Mouse (Mus musculus): ENCODE measurements around the gene AU040320. TPM values are rescaled to one million over a fixed set of nuclear protein-coding genes. Genes with fewer than 3 reads are reported as not detected.
A peak's percentile ranks its signal among the peaks of the same experiment; 100 is the strongest.

Gene AU040320
- polyA plus RNA-seq, 1 experiment from 2014 or later = 30.1 TPM

DNA sequence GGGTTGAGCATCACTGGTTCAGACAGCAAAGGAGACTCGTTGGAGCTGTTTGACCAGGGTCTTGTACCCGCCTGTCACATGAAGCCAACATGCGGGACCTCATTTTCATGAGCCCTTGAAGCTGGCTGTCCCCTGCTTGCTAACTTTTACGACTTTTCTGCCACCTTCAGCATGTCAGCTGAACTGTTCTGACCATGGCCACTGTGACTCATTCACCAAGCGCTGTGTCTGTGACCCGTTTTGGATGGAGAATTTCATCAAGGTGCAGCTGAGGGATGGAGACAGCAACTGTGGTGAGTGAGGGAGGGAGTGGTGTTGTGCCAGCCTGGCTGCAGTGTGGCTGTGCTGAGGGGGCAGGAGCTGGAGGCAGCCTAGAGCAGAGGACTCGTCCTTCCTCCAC, 93.6 kb downstream of the AU040320 start:
- Histone ChIP-seq H3K36me3 (ENCODE audit: control insufficient read depth, insufficient read depth, low read length) (peaks cover 14% of the 10 kb centered on the region; the same call in 1 of the 2 replicates), H3K4me1 (ENCODE audit: control insufficient read depth, insufficient read depth, low read length) (no peaks in the 10 kb centered on the region; the same call in 1 of the 2 replicates), H3K27me3 (ENCODE audit: control insufficient read depth, insufficient read depth, low read length) (no peaks in the 10 kb centered on the region), H3K9ac (replicated peaks; ENCODE audit: low read depth, low read length) (no peak overlapping the region), H3K9me3 (ENCODE audit: control insufficient read depth, low read depth, low read length) (no peaks in the 10 kb centered on the region), H3K27ac (ENCODE audit: low read length) (no peak overlapping the region), H3K4me3 (ENCODE audit: low read depth, low read length) (no peak overlapping the region), H3K4me2 (replicated peaks; ENCODE audit: low read depth, low read length) (no peak overlapping the region)
- 64% methylated on average over 7 of the region's 7 CpGs for whole genome bisulfite sequencing
- no peak for ATAC-seq (ENCODE audit: insufficient number of reproducible peaks, insufficient read depth, low FRiP score, low read depth)

DNA sequence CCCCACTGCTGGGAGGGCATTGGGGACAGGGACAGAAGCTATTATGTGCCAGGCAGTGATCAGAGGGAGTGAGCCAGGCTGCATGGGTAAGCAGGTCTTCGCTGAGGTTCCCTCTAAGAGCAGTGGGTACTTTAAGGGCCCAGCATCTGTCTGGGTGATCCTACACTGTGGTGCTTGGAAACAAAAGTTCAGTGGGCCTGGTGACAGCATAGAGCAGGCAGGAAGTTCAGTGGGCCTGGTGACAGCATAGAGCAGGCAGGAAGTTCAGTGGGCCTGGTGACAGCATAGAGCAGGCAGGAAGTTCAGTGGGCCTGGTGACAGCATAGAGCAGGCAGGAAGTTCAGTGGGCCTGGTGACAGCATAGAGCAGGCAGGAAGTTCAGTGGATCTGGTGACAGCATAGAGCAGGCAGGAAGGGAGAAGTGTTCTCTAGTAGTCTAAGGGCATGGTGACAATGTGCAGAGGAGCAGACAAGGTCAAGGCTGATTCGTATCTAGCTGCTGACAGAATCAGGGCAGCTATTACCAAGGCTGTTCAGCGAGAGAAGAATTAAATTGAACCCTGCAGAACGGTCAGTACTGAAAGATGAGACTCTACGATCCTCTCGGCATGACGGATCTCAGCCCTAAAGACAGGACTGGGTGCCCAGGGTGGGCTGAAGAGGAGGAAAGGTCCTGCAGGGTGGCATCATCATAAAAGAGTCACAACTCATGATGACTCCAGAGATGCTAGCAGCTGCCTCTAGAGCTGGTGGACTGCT, 96.9 kb downstream of the AU040320 start:
- peaks cover 32% of the 10 kb centered on the region for H3K36me3 ChIP-seq (ENCODE audit: control insufficient read depth, insufficient read depth, low read length)

DNA sequence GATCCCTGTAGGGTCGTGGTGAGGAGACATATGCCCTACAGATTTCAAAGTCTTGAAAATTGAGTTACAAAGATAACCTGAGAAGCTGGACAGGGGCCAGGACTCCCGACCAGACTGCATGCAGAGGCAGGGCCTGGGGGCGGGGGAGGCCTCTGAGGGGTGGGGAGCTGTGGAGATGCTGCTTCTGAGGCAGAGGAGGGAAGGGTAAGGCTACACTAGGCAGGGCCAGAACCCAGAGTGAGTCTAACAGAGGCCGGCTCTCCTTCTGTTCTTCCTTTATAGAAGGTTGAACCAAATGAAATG, 97.4 kb downstream of the AU040320 start:
- Histone ChIP-seq H3K36me3 (ENCODE audit: control insufficient read depth, insufficient read depth, low read length) (peaks cover 32% of the 10 kb centered on the region), H3K9ac (replicated peaks; ENCODE audit: low read depth, low read length) (no peak overlapping the region)

More for the DNA sequence above, 96.9 kb downstream of the AU040320 start:
- Histone ChIP-seq H3K9ac (replicated peaks; ENCODE audit: low read depth, low read length) (no peak overlapping the region), H3K27me3 (ENCODE audit: control insufficient read depth, insufficient read depth, low read length) (no peaks in the 10 kb centered on the region), H3K9me3 (ENCODE audit: control insufficient read depth, low read depth, low read length) (no peaks in the 10 kb centered on the region), H3K4me1 (ENCODE audit: control insufficient read depth, insufficient read depth, low read length) (no peaks in the 10 kb centered on the region; the same call in 1 of the 2 replicates), H3K27ac (ENCODE audit: low read length) (0 out of 2 replicates have a peak overlapping the region, but pooled peaks have one; percentile 27), H3K4me2 (replicated peaks; ENCODE audit: low read depth, low read length) (no peak overlapping the region), H3K4me3 (ENCODE audit: low read depth, low read length) (no peak overlapping the region)
- 76% methylated on average over 7 of the region's 7 CpGs for WGBS
- ATAC-seq (ENCODE audit: insufficient number of reproducible peaks, insufficient read depth, low FRiP score, low read depth) = no peak

DNA sequence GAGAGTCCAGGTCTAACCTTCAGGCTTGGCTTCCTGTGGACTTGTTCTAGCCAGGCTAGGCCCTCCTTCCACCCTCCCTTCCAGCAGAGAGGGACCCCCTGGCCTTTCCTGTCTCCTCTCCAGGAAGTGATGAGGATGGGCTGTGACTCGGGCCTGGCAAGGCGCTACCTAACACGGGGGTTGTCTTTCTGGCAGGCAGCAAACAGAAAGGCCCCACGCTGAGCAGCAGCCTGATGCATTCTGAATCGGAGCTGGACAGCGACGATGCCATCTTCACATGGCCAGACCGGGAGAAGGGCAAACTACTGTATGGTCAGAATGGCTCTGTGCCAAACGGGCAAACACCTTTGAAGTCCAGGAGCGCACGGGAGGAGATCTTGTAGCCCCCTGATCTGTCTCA, 99.6 kb downstream of the AU040320 start:
- Histone ChIP-seq H3K4me2 (replicated peaks; ENCODE audit: low read depth, low read length) (no peak overlapping the region), H3K27me3 (ENCODE audit: control insufficient read depth, insufficient read depth, low read length) (no peaks in the 10 kb centered on the region), H3K9ac (replicated peaks; ENCODE audit: low read depth, low read length) (no peak overlapping the region), H3K9me3 (ENCODE audit: control insufficient read depth, low read depth, low read length) (no peaks in the 10 kb centered on the region), H3K4me1 (ENCODE audit: control insufficient read depth, insufficient read depth, low read length) (no peaks in the 10 kb centered on the region; the same call in 1 of the 2 replicates), H3K36me3 (ENCODE audit: control insufficient read depth, insufficient read depth, low read length) (peaks cover 23% of the 10 kb centered on the region), H3K4me3 (ENCODE audit: low read depth, low read length) (no peak overlapping the region), H3K27ac (ENCODE audit: low read length) (no peak overlapping the region)
- WGBS = 67% methylated on average over 11 of the region's 11 CpGs
- no peak for ATAC-seq (ENCODE audit: insufficient number of reproducible peaks, insufficient read depth, low FRiP score, low read depth)

More for the DNA sequence above, 97.4 kb downstream of the AU040320 start:
- Histone ChIP-seq H3K4me1 (ENCODE audit: control insufficient read depth, insufficient read depth, low read length) (no peaks in the 10 kb centered on the region; the same call in 1 of the 2 replicates), H3K4me3 (ENCODE audit: low read depth, low read length) (no peak overlapping the region), H3K27ac (ENCODE audit: low read length) (no peak overlapping the region), H3K4me2 (replicated peaks; ENCODE audit: low read depth, low read length) (no peak overlapping the region), H3K9me3 (ENCODE audit: control insufficient read depth, low read depth, low read length) (no peaks in the 10 kb centered on the region), H3K27me3 (ENCODE audit: control insufficient read depth, insufficient read depth, low read length) (no peaks in the 10 kb centered on the region)
- WGBS = 56% methylated on average over 4 of the region's 4 CpGs
- ATAC-seq (ENCODE audit: insufficient number of reproducible peaks, insufficient read depth, low FRiP score, low read depth) = no peak

DNA sequence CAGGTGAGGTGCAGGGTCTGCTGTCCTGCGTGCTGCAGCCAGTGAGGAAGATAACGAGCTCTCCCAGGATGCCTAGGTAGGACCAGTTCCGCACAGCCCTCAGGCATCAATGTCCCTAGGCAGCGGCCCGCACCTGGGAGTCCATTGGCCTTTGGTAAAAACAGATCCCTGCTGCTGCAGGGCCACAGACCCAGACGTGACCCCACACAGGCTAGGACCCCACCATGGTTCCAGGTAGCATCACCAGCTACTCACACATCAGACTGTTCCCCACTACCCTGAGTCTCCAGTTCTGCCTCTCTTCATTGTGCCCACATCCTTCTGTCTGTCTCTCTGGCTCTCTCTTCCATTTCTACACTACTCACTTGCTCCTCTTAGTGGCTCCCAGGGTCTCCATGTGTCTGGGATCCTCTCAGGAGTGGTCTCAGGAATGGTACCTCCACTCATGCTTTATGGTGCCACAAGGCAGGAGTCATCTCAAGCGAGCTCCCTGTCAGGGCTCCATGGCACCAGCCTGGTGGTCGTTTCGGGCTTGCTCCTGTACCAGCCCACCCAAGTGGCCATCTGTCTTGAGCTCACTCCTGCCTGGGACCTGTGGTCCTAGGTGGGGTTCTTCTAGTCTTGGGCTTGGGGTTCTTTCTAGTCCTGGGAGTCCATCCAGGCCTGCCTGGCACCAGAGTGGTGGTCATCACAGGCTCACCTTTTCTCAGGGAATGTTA, 107.1 kb downstream of the AU040320 start:
- Histone ChIP-seq H3K4me2 (replicated peaks; ENCODE audit: low read depth, low read length) (no peak overlapping the region), H3K4me3 (ENCODE audit: low read depth, low read length) (no peak overlapping the region), H3K36me3 (ENCODE audit: control insufficient read depth, insufficient read depth, low read length) (peaks cover 29% of the 10 kb centered on the region), H3K9me3 (ENCODE audit: control insufficient read depth, low read depth, low read length) (no peaks in the 10 kb centered on the region), H3K27ac (ENCODE audit: low read length) (no peak overlapping the region), H3K4me1 (ENCODE audit: control insufficient read depth, insufficient read depth, low read length) (no peaks in the 10 kb centered on the region), H3K9ac (replicated peaks; ENCODE audit: low read depth, low read length) (no peak overlapping the region), H3K27me3 (ENCODE audit: control insufficient read depth, insufficient read depth, low read length) (no peaks in the 10 kb centered on the region)
- 89% methylated on average over 9 of the region's 9 CpGs for WGBS
- 0 out of 2 replicates have a peak, but pooled peaks have one; percentile 10 for ATAC-seq (ENCODE audit: insufficient number of reproducible peaks, insufficient read depth, low FRiP score, low read depth)

DNA sequence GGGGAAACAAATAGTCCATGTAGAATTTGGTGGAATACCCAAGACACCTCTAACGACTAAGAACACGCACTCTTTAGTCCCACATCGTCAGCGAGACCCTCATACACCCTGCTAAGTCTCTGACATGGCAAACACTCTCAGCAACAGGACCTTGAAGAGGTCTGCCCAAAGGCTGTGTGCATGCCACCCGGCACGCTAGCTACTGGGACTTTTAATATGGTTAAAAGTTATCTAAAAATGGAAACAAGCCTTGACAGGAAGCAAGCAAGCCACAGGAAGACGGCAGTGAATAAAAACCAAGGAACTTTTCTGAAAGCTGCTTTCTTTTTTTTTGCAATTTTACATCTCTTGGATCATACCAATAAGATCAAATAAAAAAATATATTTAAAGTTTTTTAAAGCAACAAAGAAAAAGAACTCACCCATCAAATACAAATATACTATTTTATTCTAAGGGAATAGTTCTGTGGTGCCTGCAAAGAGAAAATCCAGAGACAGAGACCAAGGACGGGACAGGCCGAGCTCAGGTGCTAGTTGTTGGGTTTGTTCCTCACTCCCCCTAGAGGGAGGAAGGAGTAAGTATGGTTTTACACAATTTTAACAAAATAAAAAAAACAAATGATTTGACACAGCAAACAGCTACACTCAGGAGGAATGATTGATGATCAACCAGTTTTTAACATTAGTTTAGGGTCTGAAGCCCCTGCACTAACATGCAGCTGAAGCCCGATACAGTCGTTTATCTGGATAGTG, 108.3 kb downstream of the AU040320 start:
- Histone ChIP-seq H3K9ac (replicated peaks; ENCODE audit: low read depth, low read length) (no peak overlapping the region), H3K4me3 (ENCODE audit: low read depth, low read length) (no peak overlapping the region), H3K27ac (ENCODE audit: low read length) (no peak overlapping the region), H3K36me3 (ENCODE audit: control insufficient read depth, insufficient read depth, low read length) (peaks cover 41% of the 10 kb centered on the region), H3K9me3 (ENCODE audit: control insufficient read depth, low read depth, low read length) (no peaks in the 10 kb centered on the region), H3K27me3 (ENCODE audit: control insufficient read depth, insufficient read depth, low read length) (no peaks in the 10 kb centered on the region), H3K4me2 (replicated peaks; ENCODE audit: low read depth, low read length) (no peak overlapping the region), H3K4me1 (ENCODE audit: control insufficient read depth, insufficient read depth, low read length) (no peaks in the 10 kb centered on the region)
- ATAC-seq (ENCODE audit: insufficient number of reproducible peaks, insufficient read depth, low FRiP score, low read depth) = no peak
- WGBS = 80% methylated on average over 11 of the region's 11 CpGs

DNA sequence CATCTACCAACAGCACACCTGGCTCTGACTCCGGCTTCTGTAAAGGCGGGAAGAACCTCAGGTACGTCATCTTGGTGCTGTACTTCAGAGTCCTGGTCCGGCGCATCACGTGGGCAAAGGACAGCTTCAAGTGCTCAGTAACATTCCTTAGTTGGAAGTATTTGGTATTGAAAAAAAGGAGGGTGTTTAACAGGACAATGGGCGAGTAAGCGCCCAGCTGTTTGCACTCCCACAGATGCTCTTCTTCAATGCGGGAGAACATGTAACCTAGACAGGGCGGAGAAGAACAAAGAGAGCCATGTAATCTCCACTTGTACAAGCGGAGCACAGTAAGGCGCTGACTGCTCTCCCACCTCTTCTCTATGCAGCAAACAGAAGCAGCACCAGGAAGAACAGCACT, 115.4 kb downstream of the AU040320 start:
- ATAC-seq (ENCODE audit: insufficient number of reproducible peaks, insufficient read depth, low FRiP score, low read depth) = no peak
- H3K36me3 ChIP-seq (ENCODE audit: control insufficient read depth, insufficient read depth, low read length) = peaks cover 53% of the 10 kb centered on the region

DNA sequence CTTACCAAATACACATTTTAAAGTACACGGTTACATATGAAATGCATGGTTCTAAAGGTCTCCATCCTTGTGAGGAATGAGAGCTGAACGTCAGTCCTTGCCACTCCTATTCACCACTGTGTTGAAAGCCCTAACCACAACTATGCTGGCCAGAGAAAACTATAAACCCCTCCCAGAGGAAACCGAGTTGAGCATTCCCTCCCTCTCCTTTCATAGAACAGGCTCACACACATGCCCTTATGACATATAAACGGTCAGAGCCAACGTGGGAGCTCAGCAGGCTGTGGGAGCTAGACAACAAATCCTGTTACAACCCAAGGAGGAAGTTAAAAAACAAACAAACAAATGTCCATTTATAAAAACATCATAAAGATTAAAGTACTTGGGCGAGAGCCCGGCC, 119.4 kb downstream of the AU040320 start:
- peaks cover 44% of the 10 kb centered on the region; the same call in 1 of the 2 replicates for H3K36me3 ChIP-seq (ENCODE audit: control insufficient read depth, insufficient read depth, low read length)
- ATAC-seq (ENCODE audit: insufficient number of reproducible peaks, insufficient read depth, low FRiP score, low read depth) = no peak
- WGBS = 68% methylated on average over 7 of the region's 7 CpGs
- H3K9me3 ChIP-seq (ENCODE audit: control insufficient read depth, low read depth, low read length) = no peaks in the 10 kb centered on the region
- H3K4me3 ChIP-seq (ENCODE audit: low read depth, low read length) = no peak overlapping the region
- no peak overlapping the region for H3K9ac ChIP-seq (replicated peaks; ENCODE audit: low read depth, low read length)
- H3K27me3 ChIP-seq (ENCODE audit: control insufficient read depth, insufficient read depth, low read length) = no peaks in the 10 kb centered on the region
- H3K4me2 ChIP-seq (replicated peaks; ENCODE audit: low read depth, low read length) = no peak overlapping the region
- no peak overlapping the region for H3K27ac ChIP-seq (ENCODE audit: low read length)
- no peaks in the 10 kb centered on the region for H3K4me1 ChIP-seq (ENCODE audit: control insufficient read depth, insufficient read depth, low read length)

More for the DNA sequence above, 115.4 kb downstream of the AU040320 start:
- H3K27ac ChIP-seq (ENCODE audit: low read length) = no peak overlapping the region
- H3K4me3 ChIP-seq (ENCODE audit: low read depth, low read length) = no peak overlapping the region
- H3K27me3 ChIP-seq (ENCODE audit: control insufficient read depth, insufficient read depth, low read length) = no peaks in the 10 kb centered on the region
- no peak overlapping the region for H3K9ac ChIP-seq (replicated peaks; ENCODE audit: low read depth, low read length)
- H3K9me3 ChIP-seq (ENCODE audit: control insufficient read depth, low read depth, low read length) = no peaks in the 10 kb centered on the region
- no peak overlapping the region for H3K4me2 ChIP-seq (replicated peaks; ENCODE audit: low read depth, low read length)
- WGBS = 89% methylated on average over 12 of the region's 12 CpGs
- H3K4me1 ChIP-seq (ENCODE audit: control insufficient read depth, insufficient read depth, low read length) = no peaks in the 10 kb centered on the region

All from stomach, embryonic 14.5 days (tissue).